ENCODE assay signal across 17 mouse cellular contexts in the genomic region with DNA sequence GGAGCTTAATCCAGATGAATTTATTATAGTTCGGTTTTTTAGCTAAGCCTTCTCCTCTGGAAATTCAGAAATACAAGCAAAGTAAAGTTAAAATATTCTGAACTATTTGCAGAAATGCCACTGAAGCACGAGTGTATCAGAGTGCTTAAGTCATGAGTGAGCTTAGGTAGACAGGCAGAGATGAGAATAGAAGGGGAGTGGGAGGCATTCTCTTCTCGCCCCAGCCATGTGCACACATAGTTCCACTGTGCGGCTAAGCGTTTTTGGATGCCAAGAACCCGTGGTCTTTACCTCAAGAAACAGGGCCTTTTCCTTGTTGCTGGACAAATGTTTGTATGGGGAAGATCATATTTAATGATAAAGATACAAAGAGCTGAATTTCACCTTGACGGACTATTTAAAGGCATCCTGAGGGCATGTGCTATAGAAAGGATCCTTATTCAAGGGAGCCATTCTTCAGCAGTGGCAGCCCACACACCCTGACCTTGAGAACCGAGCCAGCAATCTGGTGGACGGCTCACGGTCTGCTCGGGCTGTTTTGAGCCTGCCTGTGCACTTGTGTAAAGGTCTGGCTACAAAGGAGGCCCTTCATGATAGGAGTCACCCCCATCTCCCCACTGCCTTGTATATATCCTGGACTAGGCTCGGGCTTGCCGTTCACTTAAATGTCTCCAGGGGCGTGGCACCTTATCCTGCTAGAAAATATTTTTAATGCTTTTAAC. TPM values are rescaled to one million over a fixed set of nuclear protein-coding genes. Genes with fewer than 3 reads are reported as not detected.
A peak's percentile ranks its signal among the peaks of the same experiment; 100 is the strongest.
DNase-seq lines count a peak whose midpoint lies in the region; ATAC-seq and TF ChIP-seq lines count a peak whose summit lies in the region.
"Had no signal": no experiment of that assay in that cellular context is flagged by ENCODE, and none has a peak within 500 bp of the region (broad histone marks: within the 10 kb centered on the region; RNA-seq: fewer than 3 reads in every experiment).

No protein-coding gene starts in this region.

- no peak overlapping the region for H3K9ac ChIP-seq in embryonic facial prominence, embryonic 15.5 days
- no peak overlapping the region for H3K9ac ChIP-seq in hindbrain, embryonic 12.5 days
- H3K9ac ChIP-seq: heart, embryonic 15.5 days had no signal

- peak overlapping the region; percentile 64; the same call in 1 of the 2 replicates for H3K27ac ChIP-seq in left cerebral cortex, adult 2 months
- H3K27ac ChIP-seq in embryonic facial prominence, embryonic 15.5 days (replicated peaks): no peak overlapping the region
- no peak overlapping the region for H3K27ac ChIP-seq in hindbrain, embryonic 12.5 days
- H3K27ac ChIP-seq: heart, embryonic 15.5 days; hindbrain, postnatal 0 days had no signal

- H3K9me3 ChIP-seq in embryonic facial prominence, embryonic 15.5 days (replicated peaks): no peaks in the 10 kb centered on the region
- H3K9me3 ChIP-seq in hindbrain, embryonic 12.5 days (replicated peaks): no peaks in the 10 kb centered on the region
- H3K9me3 ChIP-seq: heart, embryonic 15.5 days had no signal

- H3K4me3 ChIP-seq in left cerebral cortex, adult 2 months: no peak overlapping the region
- no peak overlapping the region for H3K4me3 ChIP-seq in embryonic facial prominence, embryonic 15.5 days (replicated peaks)
- H3K4me3 ChIP-seq in hindbrain, embryonic 12.5 days: no peak overlapping the region
- H3K4me3 ChIP-seq: heart, embryonic 15.5 days had no signal

- ATAC-seq in embryonic facial prominence, embryonic 15.5 days (ENCODE audit: insufficient number of reproducible peaks, low FRiP score, low TSS enrichment, low read depth): peak; percentile 24; the same call in 1 of the 2 replicates
- ATAC-seq in erythroid progenitor cell, adult 5-6 weeks (replicated peaks; ENCODE audit: low FRiP score, poor library complexity, severe bottlenecking): no peak
- no peak for ATAC-seq in hindbrain, embryonic 12.5 days (ENCODE audit: low FRiP score)
- ATAC-seq: hindbrain, postnatal 0 days; midbrain, embryonic 16.5 days had no signal

- peak; percentile 22 for DNase-seq in embryo, embryonic 11 days
- DNase-seq in embryo, embryonic 10 days (ENCODE audit: low spot score): no peak
- no peak for DNase-seq in left cerebral cortex, adult 2 months (ENCODE audit: extremely low spot score in 1 of 2, low spot score in 2 of 2)
- DNase-seq in left cerebral cortex, postnatal 10 days (ENCODE audit: extremely low spot score in 1 of 2, low spot score in 2 of 2): no peak
- DNase-seq in adrenal gland, adult 8-10 months: peak; percentile 19
- DNase-seq: cerebellum, postnatal 10 days; gastrocnemius, postnatal 25 days; kidney, adult 9 months; layer of hippocampus, postnatal 36 days; lung, adult 2 months; thymus, postnatal 4 days had no signal

- WGBS in embryonic facial prominence, embryonic 15.5 days: 67% methylated on average over 14 of the region's 14 CpGs
- WGBS in hindbrain, embryonic 12.5 days: 74% methylated on average over 14 of the region's 14 CpGs

- intact Hi-C loops in left cerebral cortex, adult 2 months (cut with DNase I): no loop called here
- intact Hi-C loops in left cerebral cortex, postnatal 10 days (cut with DNase I): no loop called here

- H3K36me3 ChIP-seq in embryonic facial prominence, embryonic 15.5 days: no peaks in the 10 kb centered on the region
- H3K36me3 ChIP-seq in hindbrain, embryonic 12.5 days: no peaks in the 10 kb centered on the region
- H3K36me3 ChIP-seq: heart, embryonic 15.5 days had no signal

- H3K4me2 ChIP-seq in embryonic facial prominence, embryonic 15.5 days (replicated peaks): no peak overlapping the region
- H3K4me2 ChIP-seq in hindbrain, embryonic 12.5 days (replicated peaks): no peak overlapping the region
- H3K4me2 ChIP-seq: heart, embryonic 15.5 days had no signal

- TF ChIP-seq CTCF in left cerebral cortex, adult 2 months (IDR thresholded peaks at IDR 0.05): no peak

- H3K4me1 ChIP-seq in embryonic facial prominence, embryonic 15.5 days: no peaks in the 10 kb centered on the region
- H3K4me1 ChIP-seq in hindbrain, embryonic 12.5 days: 0 out of 2 replicates have a peak, but pooled peaks cover 2% of the 10 kb centered on the region

- H3K27me3 ChIP-seq in embryonic facial prominence, embryonic 15.5 days: no peaks in the 10 kb centered on the region
- no peaks in the 10 kb centered on the region for H3K27me3 ChIP-seq in hindbrain, embryonic 12.5 days
- H3K27me3 ChIP-seq: heart, embryonic 15.5 days had no signal

RNA-seq across cellular contexts. Expression of a gene that starts 23.4 kb away (rescaled TPM):
- total RNA-seq in left cerebral cortex, adult 2 months (2021): 100 to 1,000 TPM; 194 TPM
- 100 to 1,000 TPM; 123 to 128 TPM for total RNA-seq in left cerebral cortex, postnatal 10 days (2021)
- total RNA-seq in adrenal gland, adult 8-10 months (2022): 10 to 100 TPM; 51.4 to 80.7 (median 59.5) TPM
- polyA plus RNA-seq in embryonic facial prominence, embryonic 15.5 days (2015; fragmentation: Nextera tagmentation; extraction: Ambion mirVana): 13.7 and 14.8 TPM in 2 replicates
- total RNA-seq in erythroid progenitor cell, adult 5-6 weeks (2015; ENCODE audit: low replicate concordance): 0.36 and 0.42 TPM in 2 replicates
- total RNA-seq in erythroid progenitor cell, adult 5-6 weeks (2017; ENCODE audit: low replicate concordance): 0.30 and 1.3 TPM in 2 replicates
- 28.3 and 30.9 TPM in 2 replicates for polyA plus RNA-seq in hindbrain, embryonic 12.5 days (2016; fragmentation: Nextera tagmentation; extraction: Ambion mirVana)

Comparison
In these comparisons a context has a peak if more than half of its experiments do, and no peak if none do; other contexts are left out.
1. DNase-seq: peak in embryo, embryonic 11 days (single experiment) and adrenal gland, adult 8-10 months (single experiment); none in embryo, embryonic 10 days (single experiment), left cerebral cortex, adult 2 months (0 of 2) and left cerebral cortex, postnatal 10 days (0 of 2).
2. RNA of a gene that starts 23.4 kb away (total RNA-seq): 194 TPM in left cerebral cortex, adult 2 months, 123 to 128 TPM in left cerebral cortex, postnatal 10 days and 51.4 to 80.7 TPM in adrenal gland, adult 8-10 months; 0.30 to 1.3 TPM in erythroid progenitor cell, adult 5-6 weeks; every median in the first group is over 10 times any median in the second.